Mouse (Mus musculus): ENCODE measurements around the gene Pou6f2. TPM values are rescaled to one million over a fixed set of nuclear protein-coding genes. Genes with fewer than 3 reads are reported as not detected.

The Pou6f2 gene
- total and polyA plus RNA-seq, 3 experiments = not detected

DNA sequence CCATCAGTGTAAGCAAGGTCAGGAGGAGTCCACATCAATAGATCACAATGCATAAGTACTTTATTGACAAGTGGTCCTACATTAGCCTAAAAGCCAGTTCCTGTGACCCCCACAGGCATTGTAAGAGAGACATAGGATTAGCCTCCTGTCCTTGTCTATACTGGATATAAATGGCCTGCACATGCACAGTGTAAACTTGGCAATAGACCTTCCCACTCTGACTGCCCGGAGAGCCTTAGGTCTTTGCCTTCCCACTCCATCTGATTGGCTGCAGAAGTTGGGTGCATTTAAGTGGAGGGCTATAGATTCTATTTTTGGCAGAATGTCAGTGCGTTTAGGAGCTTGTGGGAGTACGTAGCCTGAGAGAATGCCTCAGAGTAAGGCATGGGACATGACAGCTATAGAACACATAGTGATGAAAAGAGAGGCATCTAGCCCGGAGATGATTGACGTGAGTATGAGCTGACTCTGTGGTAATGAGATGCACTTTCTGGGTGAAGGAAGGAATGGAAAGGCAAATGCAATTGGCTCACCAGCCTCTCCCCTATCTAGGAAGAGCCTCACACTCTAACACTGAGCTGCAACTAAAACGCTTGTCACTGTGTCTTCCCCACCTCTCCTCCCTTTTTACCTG is 243.4 kb downstream of the Pou6f2 start:
- TF ChIP-seq SMC3 (IDR thresholded peaks at IDR 0.05; ENCODE audit: low read depth, low read length) = no peak
- no peak for TF ChIP-seq ZKSCAN1 (IDR thresholded peaks at IDR 0.05; ENCODE audit: low read depth, low read length)
- no peak for TF ChIP-seq TBP (IDR thresholded peaks at IDR 0.05; ENCODE audit: low read depth, low read length)
- no peak for TF ChIP-seq HCFC1 (IDR thresholded peaks at IDR 0.05; ENCODE audit: low read depth, low read length)
- TF ChIP-seq POLR2A (IDR thresholded peaks at IDR 0.05; ENCODE audit: control insufficient read depth in 1 of 2, insufficient read depth in 1 of 2, low read depth in 1 of 2, low read length in 2 of 2, poor library complexity in 1 of 2) = no peak
- no peak for TF ChIP-seq MAX (IDR thresholded peaks at IDR 0.05; ENCODE audit: low read length)
- TF ChIP-seq ETS1 (IDR thresholded peaks at IDR 0.05; ENCODE audit: low read depth, low read length) = no peak
- no peaks in the 10 kb centered on the region for H3K4me1 ChIP-seq (ENCODE audit: control insufficient read depth in 1 of 2, insufficient read depth in 2 of 2, low read length in 2 of 2)
- no peak overlapping the region for H3K9ac ChIP-seq (ENCODE audit: control insufficient read depth, low read depth, low read length, poor library complexity, severe bottlenecking)
- no peaks in the 10 kb centered on the region for H3K27me3 ChIP-seq (ENCODE audit: control insufficient read depth in 1 of 2, insufficient read depth in 2 of 2, low read length in 2 of 2)
- no peak overlapping the region for H3K4me3 ChIP-seq (ENCODE audit: control insufficient read depth in 1 of 2, insufficient read depth in 1 of 2, low read depth in 2 of 2, low read length in 2 of 2)
- H3K9me3 ChIP-seq (replicated peaks; ENCODE audit: insufficient read depth, low read length) = no peaks in the 10 kb centered on the region
- no peak for DNase-seq (ENCODE audit: low read depth, low spot score)
- H3K79me2 ChIP-seq (ENCODE audit: control insufficient read depth, insufficient read depth, low read length, poor library complexity) = no peaks in the 10 kb centered on the region
- H3K27ac ChIP-seq (ENCODE audit: control insufficient read depth, low read depth, low read length) = no peak overlapping the region
- H3K36me3 ChIP-seq (ENCODE audit: control insufficient read depth in 1 of 2, insufficient read depth in 2 of 2, low read length in 2 of 2) = no peaks in the 10 kb centered on the region

DNA sequence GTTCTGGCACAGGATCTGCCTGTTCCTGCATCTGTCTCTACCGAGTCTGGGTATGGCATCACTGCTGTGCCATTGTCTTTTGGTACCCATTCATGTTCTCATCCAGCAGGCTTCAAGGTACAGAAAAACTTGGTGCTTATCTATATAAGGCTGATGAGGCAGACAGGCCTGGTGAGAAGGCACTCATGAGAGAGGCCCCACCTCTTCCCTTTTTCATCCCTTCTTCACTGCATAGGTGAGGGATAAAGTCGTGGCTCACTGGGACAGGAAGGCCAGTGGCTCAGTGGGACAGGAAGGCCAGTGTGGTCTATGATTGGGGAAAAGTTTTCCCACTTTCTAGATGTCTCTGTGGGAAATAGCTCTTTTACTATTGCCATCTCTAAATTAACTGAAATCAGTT is 263.8 kb downstream of the Pou6f2 start:
- Histone ChIP-seq H3K4me3 (ENCODE audit: control insufficient read depth in 1 of 2, insufficient read depth in 1 of 2, low read depth in 2 of 2, low read length in 2 of 2) (no peak overlapping the region), H3K9ac (ENCODE audit: control insufficient read depth, low read depth, low read length, poor library complexity, severe bottlenecking) (no peak overlapping the region), H3K9me3 (replicated peaks; ENCODE audit: insufficient read depth, low read length) (no peaks in the 10 kb centered on the region), H3K36me3 (ENCODE audit: control insufficient read depth in 1 of 2, insufficient read depth in 2 of 2, low read length in 2 of 2) (no peaks in the 10 kb centered on the region), H3K4me1 (ENCODE audit: control insufficient read depth in 1 of 2, insufficient read depth in 2 of 2, low read length in 2 of 2) (no peaks in the 10 kb centered on the region), H3K27ac (ENCODE audit: control insufficient read depth, low read depth, low read length) (no peak overlapping the region), H3K27me3 (ENCODE audit: control insufficient read depth in 1 of 2, insufficient read depth in 2 of 2, low read length in 2 of 2) (no peaks in the 10 kb centered on the region), H3K79me2 (ENCODE audit: control insufficient read depth, insufficient read depth, low read length, poor library complexity) (no peaks in the 10 kb centered on the region)
- DNase-seq (ENCODE audit: low read depth, low spot score) = no peak
- TF ChIP-seq USF1 (IDR thresholded peaks at IDR 0.05; ENCODE audit: low read depth, low read length) (no peak), HCFC1 (IDR thresholded peaks at IDR 0.05; ENCODE audit: low read depth, low read length) (no peak), CTCF (IDR thresholded peaks at IDR 0.05 in 2 of 3, conservative IDR thresholded peaks at IDR 0.05 in 1 of 3; ENCODE audit: control insufficient read depth in 1 of 3, insufficient read depth in 1 of 3, low read depth in 2 of 3, low read length in 3 of 3, poor library complexity in 1 of 3, severe bottlenecking in 1 of 3) (no peak)

DNA sequence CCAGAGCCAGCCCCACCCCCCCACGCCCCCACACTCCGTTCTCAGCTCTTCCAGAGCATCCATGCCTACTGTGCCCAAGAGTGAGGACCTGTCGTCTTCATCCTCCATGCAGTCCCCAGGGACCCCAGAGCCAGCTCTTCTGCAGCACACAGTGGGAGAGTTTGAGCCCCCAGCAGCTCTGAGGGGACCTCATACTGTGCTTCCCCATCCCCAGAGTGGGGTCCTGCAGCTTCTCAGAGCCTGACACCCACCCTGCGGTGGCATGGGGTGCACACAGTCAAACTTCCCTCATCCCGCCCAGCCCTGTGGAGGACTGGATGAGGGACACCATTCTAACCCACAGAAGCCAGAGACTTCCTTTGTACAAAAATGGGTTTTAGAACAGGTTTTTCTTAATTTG is 264.3 kb downstream of the Pou6f2 start:
- H3K4me1 ChIP-seq (ENCODE audit: control insufficient read depth in 1 of 2, insufficient read depth in 2 of 2, low read length in 2 of 2) = no peaks in the 10 kb centered on the region
- H3K27ac ChIP-seq (ENCODE audit: control insufficient read depth, low read depth, low read length) = no peak overlapping the region
- no peak for DNase-seq (ENCODE audit: low read depth, low spot score)
- H3K4me3 ChIP-seq (ENCODE audit: control insufficient read depth in 1 of 2, insufficient read depth in 1 of 2, low read depth in 2 of 2, low read length in 2 of 2) = no peak overlapping the region
- no peak for TF ChIP-seq CHD2 (IDR thresholded peaks at IDR 0.05; ENCODE audit: low read length)
- TF ChIP-seq TCF12 (IDR thresholded peaks at IDR 0.05; ENCODE audit: low read depth, low read length) = no peak
- TF ChIP-seq MAZ (IDR thresholded peaks at IDR 0.05; ENCODE audit: low read depth, low read length) = no peak
- no peak for TF ChIP-seq NELFE (IDR thresholded peaks at IDR 0.05; ENCODE audit: low read depth, low read length)
- TF ChIP-seq NRF1 (IDR thresholded peaks at IDR 0.05; ENCODE audit: insufficient read depth, low read depth, low read length, poor library complexity, severe bottlenecking) = no peak
- no peaks in the 10 kb centered on the region for H3K9me3 ChIP-seq (replicated peaks; ENCODE audit: insufficient read depth, low read length)
- no peaks in the 10 kb centered on the region for H3K36me3 ChIP-seq (ENCODE audit: control insufficient read depth in 1 of 2, insufficient read depth in 2 of 2, low read length in 2 of 2)
- H3K27me3 ChIP-seq (ENCODE audit: control insufficient read depth in 1 of 2, insufficient read depth in 2 of 2, low read length in 2 of 2) = no peaks in the 10 kb centered on the region
- no peak overlapping the region for H3K9ac ChIP-seq (ENCODE audit: control insufficient read depth, low read depth, low read length, poor library complexity, severe bottlenecking)
- no peaks in the 10 kb centered on the region for H3K79me2 ChIP-seq (ENCODE audit: control insufficient read depth, insufficient read depth, low read length, poor library complexity)

Data from MEL (cell line).